Mouse (Mus musculus) small intestine, adult 2 months (tissue): ENCODE measurements around the gene Eif4g3. TPM values are rescaled to one million over a fixed set of nuclear protein-coding genes. Genes with fewer than 3 reads are reported as not detected.

Experiments used
- H3K27ac ChIP-seq: fragments of 200-500 bp; 2 replicates; pipeline ENCODE4 v1.5.1; 2012; ENCODE audit warnings: low read depth, low read length, control low read depth, inconsistent platforms; ENCODE audit not compliant: insufficient read depth
- H3K27me3 ChIP-seq: fragments of 200-500 bp; 2 replicates; pipeline ENCODE4 v1.6.1; 2012; ENCODE audit warnings: mild to moderate bottlenecking, moderate library complexity, low read length, inconsistent platforms; ENCODE audit not compliant: control insufficient read depth, insufficient read depth
- H3K36me3 ChIP-seq: fragments of 200-500 bp; 2 replicates; pipeline ENCODE4 v1.6.1; 2012; ENCODE audit warnings: mild to moderate bottlenecking, low read length, control low read depth, inconsistent platforms; ENCODE audit not compliant: control insufficient read depth, insufficient read depth
- H3K4me1 ChIP-seq: fragments of 200-500 bp; 2 replicates; pipeline ENCODE4 v1.6.1; 2012; ENCODE audit warnings: low read length, inconsistent platforms, mixed read lengths; ENCODE audit not compliant: control insufficient read depth, insufficient read depth, insufficient read length
- H3K4me3 ChIP-seq: fragments of 200-500 bp; 2 replicates; pipeline ENCODE4 v1.5.1; 2012; ENCODE audit warnings: low read depth, mild to moderate bottlenecking, control low read depth, inconsistent platforms, low read length, moderate library complexity
- CTCF ChIP-seq: fragments of 200-500 bp; IDR thresholded peaks from 2 replicates; pipeline ENCODE4 v1.5.1; 2012; ENCODE audit warnings: low read depth, mild to moderate bottlenecking, control low read depth, inconsistent platforms, low read length, moderate library complexity, mixed read lengths; ENCODE audit not compliant: insufficient replicate concordance, insufficient read length; ENCODE audit errors: extremely low read depth
- POLR2A ChIP-seq: fragments of 200-500 bp; IDR thresholded peaks from 2 replicates; pipeline ENCODE4 v1.6.1; 2012; ENCODE audit warnings: low read depth, mild to moderate bottlenecking, control low read depth, inconsistent platforms, low read length, moderate library complexity
- WGBS: fragments of 180-500 bp; shearing (Covaris S2); methylation state at CpG from one replicate; pipeline ENCODE4 v1.1.7; 2018; 5-methylcytosine and 5-hydroxymethylcytosine counted together
- polyA plus RNA-seq: library from polyadenylated mRNA; depleted of rRNA; stranded (reverse); fragments of >200 nt; gene quantifications from 2 replicates; pipeline ENCODE4 v1.2.3, GENCODE M21; 2012

Eif4g3 gene
- polyA plus RNA-seq, 1 experiment = 19.4 TPM

DNA sequence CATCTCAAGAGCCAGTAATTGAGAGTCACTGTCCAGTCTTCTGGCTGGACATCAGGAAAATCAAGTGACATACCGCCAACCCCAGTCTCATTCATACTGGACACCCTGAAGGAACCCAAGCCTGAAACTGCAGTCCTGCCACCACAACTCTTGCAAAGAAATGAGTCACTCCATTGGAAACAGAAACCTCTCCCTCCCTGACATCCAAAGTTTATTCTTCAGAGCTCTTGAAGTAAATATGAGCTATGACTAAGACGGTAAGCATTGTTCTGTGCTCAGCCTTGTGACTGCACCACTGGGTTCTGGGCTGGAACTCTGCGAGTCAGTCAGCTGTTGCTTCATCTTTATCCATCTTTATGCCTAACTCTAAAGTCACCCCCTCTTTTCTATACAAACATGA lies 221.0 kb downstream of the Eif4g3 start:
- Histone ChIP-seq H3K4me3 (no peak overlapping the region), H3K4me1 (peaks cover 6% of the 10 kb centered on the region), H3K27ac (peak overlapping the region; percentile 43; the same call in 1 of the 2 replicates), H3K36me3 (peaks cover 2% of the 10 kb centered on the region; the same call in 1 of the 2 replicates), H3K27me3 (no peaks in the 10 kb centered on the region)
- no peak for TF ChIP-seq CTCF
- TF ChIP-seq POLR2A = no peak
- 58% methylated on average over 3 of the region's 3 CpGs for WGBS

DNA sequence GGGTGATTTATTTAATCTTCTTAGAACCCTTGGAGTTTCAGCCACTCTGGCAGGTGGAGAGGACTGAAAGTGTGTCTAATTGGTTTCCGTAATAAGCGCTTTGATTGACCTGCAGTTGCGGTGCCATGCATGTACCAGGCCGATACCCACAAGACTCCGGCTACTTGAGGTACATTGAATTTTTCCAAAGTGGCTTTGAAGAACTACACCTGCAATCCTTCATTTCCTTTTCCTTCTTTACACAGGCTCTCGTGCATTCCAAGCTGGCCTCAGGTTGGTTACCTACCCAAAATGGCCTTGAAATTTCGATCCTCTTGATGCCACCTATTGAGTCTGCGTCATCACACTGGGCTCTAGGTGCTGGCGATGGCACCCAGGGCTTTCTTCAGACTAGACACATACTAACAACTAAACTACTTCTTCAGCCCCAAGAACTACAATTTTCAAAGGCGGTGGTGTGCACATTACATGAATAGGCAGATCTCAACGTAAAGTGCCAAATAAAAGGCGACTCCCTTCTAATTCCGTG lies 222.9 kb downstream of the Eif4g3 start:
- peak overlapping the region; percentile 63 for H3K27ac ChIP-seq
- TF ChIP-seq CTCF (no peak), POLR2A (no peak)
- H3K27me3 ChIP-seq = no peaks in the 10 kb centered on the region
- WGBS = 40% methylated on average over 13 of the region's 13 CpGs
- H3K4me3 ChIP-seq = peak overlapping the region; percentile 91
- peaks cover 8% of the 10 kb centered on the region for H3K4me1 ChIP-seq
- H3K36me3 ChIP-seq = no peaks in the 10 kb centered on the region

DNA sequence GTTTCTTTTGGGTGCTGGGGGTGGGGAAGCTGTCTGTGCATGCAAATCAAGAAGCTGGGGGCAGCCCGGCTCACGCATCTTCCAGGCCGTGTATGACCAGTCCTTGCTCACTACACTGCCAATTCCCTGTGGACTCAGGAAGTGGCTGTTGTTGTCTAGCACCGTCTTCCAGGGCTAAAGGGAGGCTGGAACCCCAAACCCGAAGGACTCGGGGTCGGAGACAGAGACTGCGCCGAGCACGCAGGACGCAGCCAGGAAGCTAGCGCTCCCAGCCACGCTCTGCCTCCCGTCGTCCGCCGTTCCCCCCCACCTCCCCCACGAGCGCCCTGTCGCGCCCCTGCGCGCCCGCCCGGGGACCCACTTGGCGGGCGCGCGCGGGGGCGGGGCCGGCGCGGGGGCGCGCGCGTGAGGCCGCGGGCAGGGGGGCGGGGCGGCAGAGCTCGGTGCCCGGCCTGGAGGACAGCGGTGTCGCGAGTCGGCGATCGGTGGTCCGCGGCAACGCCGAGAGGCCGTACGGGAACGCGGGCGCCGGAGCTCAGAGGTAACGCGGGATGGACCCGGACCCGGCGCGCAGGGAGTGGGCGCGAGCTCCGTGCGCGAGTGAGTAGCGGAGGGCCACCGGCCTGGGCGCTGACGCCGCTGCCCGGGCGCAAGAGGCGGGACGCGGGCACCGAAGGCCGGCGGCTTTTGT lies 223.5 kb downstream of the Eif4g3 start, which contains the start of gene Hp1bp3:
TSS of gene Hp1bp3 (plus strand) at position 97 of the 691 bp plus-strand sequence.
- TF ChIP-seq POLR2A (peak; percentile 61), CTCF (no peak)
- peaks cover 8% of the 10 kb centered on the region for H3K4me1 ChIP-seq
- H3K27ac ChIP-seq = peak within 1 kb of the TSS; percentile 93
- WGBS = 1% methylated on average over 84 of the region's 84 CpGs
- H3K4me3 ChIP-seq = peak within 1 kb of the TSS; percentile 95
- no peaks in the 10 kb centered on the region for H3K36me3 ChIP-seq
- no peaks in the 10 kb centered on the region for H3K27me3 ChIP-seq

- under 1% methylated on average over 68 of the region's 68 CpGs for WGBS
- peaks cover 8% of the 10 kb centered on the region for H3K4me1 ChIP-seq
- peaks cover under 1% of the 10 kb centered on the region for H3K36me3 ChIP-seq
- H3K27ac ChIP-seq = peak overlapping the region; percentile 93
- H3K27me3 ChIP-seq = no peaks in the 10 kb centered on the region
- TF ChIP-seq POLR2A = no peak; the same call in 1 of the 2 replicates
- no peak for TF ChIP-seq CTCF
- H3K4me3 ChIP-seq = peak overlapping the region; percentile 95
Measured at GRCm38 (mm10) chr4:138216891-138217392, 224.1 kb downstream of the Eif4g3 start.

- peak overlapping the region; percentile 95 for H3K4me3 ChIP-seq
- H3K4me1 ChIP-seq = peaks cover 8% of the 10 kb centered on the region
- H3K27ac ChIP-seq = peak overlapping the region; percentile 85
- H3K27me3 ChIP-seq = no peaks in the 10 kb centered on the region
- WGBS = under 1% methylated on average over 36 of the region's 36 CpGs
- TF ChIP-seq CTCF (no peak), POLR2A (no peak)
- H3K36me3 ChIP-seq = peaks cover 5% of the 10 kb centered on the region
Measured at GRCm38 (mm10) chr4:138217441-138217840, 224.6 kb downstream of the Eif4g3 start.

DNA sequence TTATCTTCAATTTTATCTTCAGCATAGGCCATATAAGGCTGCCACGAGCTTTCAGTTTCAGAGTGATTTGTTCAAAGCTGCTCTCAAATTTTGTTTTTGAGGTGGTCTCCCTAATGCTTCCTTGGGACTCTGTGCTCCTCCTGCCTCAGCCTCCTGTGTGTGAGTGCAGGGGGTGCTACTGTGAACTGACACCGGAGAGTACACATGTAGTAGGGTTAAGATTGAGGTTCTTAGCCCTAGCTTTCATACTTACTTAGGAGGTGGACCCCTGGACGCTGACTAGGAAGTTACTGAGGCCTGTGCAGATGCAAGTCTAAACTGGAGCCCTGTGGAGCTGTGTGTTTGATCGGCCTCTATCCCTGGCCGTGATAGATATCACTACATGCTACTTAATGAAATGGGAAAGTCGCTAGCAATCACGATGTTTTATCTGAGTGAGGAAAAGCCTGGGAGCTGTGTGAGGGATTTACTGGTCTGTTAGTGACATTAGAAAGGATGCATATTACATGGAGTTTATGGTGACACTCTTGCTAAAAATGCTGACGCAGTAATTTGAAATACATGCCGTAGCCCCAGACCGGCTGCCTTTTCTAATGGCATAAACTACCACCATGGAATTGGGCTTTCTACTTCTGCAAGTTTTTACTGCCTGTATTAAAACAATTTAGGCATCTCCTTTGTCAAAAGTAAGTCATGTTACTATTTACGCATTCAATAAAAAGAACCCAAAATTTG lies 225.3 kb downstream of the Eif4g3 start:
- Histone ChIP-seq H3K4me3 (peak overlapping the region; percentile 95), H3K27ac (no peak overlapping the region), H3K36me3 (peaks cover 12% of the 10 kb centered on the region), H3K4me1 (peaks cover 8% of the 10 kb centered on the region), H3K27me3 (no peaks in the 10 kb centered on the region)
- TF ChIP-seq POLR2A (no peak), CTCF (no peak)
- 39% methylated on average over 11 of the region's 11 CpGs for WGBS
